Mouse (Mus musculus) liver, embryonic 14.5 days (tissue): ENCODE measurements around the gene Gm13275.
"Not testable (repeated sequence)": the region's sequence is repeated elsewhere in the genome, so short reads cannot be mapped to it uniquely, and the experiment has no call there.

Experiments
- CTCF ChIP-seq: IDR thresholded peaks from 2 replicates; pipeline ENCODE4 v1.5.1; 2016; ENCODE audit warnings: antibody characterized with exemption, low read depth, control low read depth
- EP300 ChIP-seq: IDR thresholded peaks from 2 replicates; pipeline ENCODE4 v1.6.1; 2016; ENCODE audit warnings: antibody characterized with exemption, low read depth

DNA sequence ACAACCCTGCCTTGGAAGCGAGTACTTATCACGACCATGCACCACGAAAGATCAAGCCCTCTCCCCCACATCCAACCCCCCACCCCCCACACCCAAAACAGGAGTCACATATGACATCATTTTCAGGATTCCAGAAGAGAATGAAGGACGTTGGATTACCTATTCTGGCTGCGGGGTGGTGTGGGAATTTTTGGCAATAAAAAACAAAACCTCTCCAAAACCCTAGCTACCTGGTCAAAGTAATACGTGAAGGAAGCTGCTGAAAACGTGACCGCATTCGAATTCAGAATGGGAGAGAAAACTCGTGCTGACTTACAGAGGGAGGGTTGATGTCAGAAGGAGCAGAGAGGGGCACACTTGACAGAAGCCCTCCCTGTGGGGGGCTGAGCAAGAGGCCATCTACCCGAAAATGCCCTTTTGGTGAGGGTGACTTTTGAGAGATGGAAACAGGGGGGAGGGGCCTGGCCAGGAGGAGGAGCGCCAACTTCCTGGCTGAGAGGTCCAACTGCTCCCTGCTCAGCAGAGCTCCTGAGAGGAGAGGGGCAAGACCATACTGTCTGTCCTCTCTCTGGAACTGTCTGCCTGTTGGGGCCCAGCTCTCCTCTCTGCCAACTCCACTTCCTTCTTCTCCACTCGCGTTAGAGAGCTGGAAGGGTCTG, 34.5 kb upstream of the Gm13275 start, which contains the start of gene Gm13283:
- TF ChIP-seq CTCF, EP300: not testable (repeated sequence)
